Mouse (Mus musculus) MEL (cell line): ENCODE data around the gene Strc. TPM values are rescaled to one million over a fixed set of nuclear protein-coding genes. Genes with fewer than 3 reads are reported as not detected.

Experiments used
- DNase-seq: peaks from one replicate; pipeline ENCODE4 v3.0.0; 2011; ENCODE audit warnings: low read depth, low spot score
- H3K27ac ChIP-seq: 2 replicates; pipeline ENCODE4 v1.5.1; 2012; ENCODE audit warnings: low read depth, mild to moderate bottlenecking, control low read depth, low read length, moderate library complexity; ENCODE audit not compliant: control insufficient read depth
- H3K27me3 ChIP-seq, 2 experiments: fragments of 150-350 bp in 1 of 2; sonication (generic) in 1 of 2; 2 replicates each; pipeline ENCODE4 v1.6.1; 2012; ENCODE audit warnings: low read length in 2 of 2, mild to moderate bottlenecking in 2 of 2, improper control_type of control experiment in 1 of 2, moderate library complexity in 1 of 2; ENCODE audit not compliant: insufficient read depth in 2 of 2, control insufficient read depth in 1 of 2
- H3K36me3 ChIP-seq, 2 experiments: 2 replicates each; pipeline ENCODE4 v1.6.1; 2012 to 2014; ENCODE audit warnings: low read length in 2 of 2, improper control_type of control experiment in 1 of 2, inconsistent platforms in 1 of 2, mild to moderate bottlenecking in 1 of 2; ENCODE audit not compliant: insufficient read depth in 2 of 2, control insufficient read depth in 1 of 2
- H3K4me1 ChIP-seq, 2 experiments: fragments of 150-350 bp in 1 of 2; sonication (generic) in 1 of 2; 2 replicates each; pipeline ENCODE4 v1.6.1; 2012; ENCODE audit warnings: low read length in 2 of 2, improper control_type of control experiment in 1 of 2, mild to moderate bottlenecking in 1 of 2; ENCODE audit not compliant: insufficient read depth in 2 of 2, control insufficient read depth in 1 of 2
- H3K4me3 ChIP-seq, 2 experiments: fragments of 150-350 bp in 1 of 2; sonication (generic) in 1 of 2; 2 replicates each; pipeline ENCODE4 v1.5.1; 2012; ENCODE audit warnings: low read depth in 2 of 2, low read length in 2 of 2, mild to moderate bottlenecking in 2 of 2, moderate library complexity in 2 of 2, control low read depth in 1 of 2, improper control_type of control experiment in 1 of 2; ENCODE audit not compliant: control insufficient read depth in 1 of 2, insufficient read depth in 1 of 2
- H3K79me2 ChIP-seq: 2 replicates; pipeline ENCODE4 v1.6.1; 2012; ENCODE audit warnings: mild to moderate bottlenecking, low read length, moderate library complexity; ENCODE audit not compliant: control insufficient read depth, poor library complexity, insufficient read depth
- H3K9ac ChIP-seq: 2 replicates; pipeline ENCODE4 v1.6.1; 2012; ENCODE audit warnings: low read depth, mild to moderate bottlenecking, control low read depth, low read length, moderate library complexity; ENCODE audit not compliant: control insufficient read depth, poor library complexity, severe bottlenecking
- H3K9me3 ChIP-seq: fragments of 150-350 bp; sonication (generic); replicated peaks from 2 replicates; pipeline ENCODE4 v1.6.1; 2012; ENCODE audit warnings: mild to moderate bottlenecking, low read length, improper control_type of control experiment, moderate library complexity; ENCODE audit not compliant: insufficient read depth
- BHLHE40 ChIP-seq: IDR thresholded peaks from 2 replicates; pipeline ENCODE4 v1.6.1; 2012; ENCODE audit warnings: low read depth, mild to moderate bottlenecking, inconsistent platforms, low read length, improper control_type of control experiment, borderline replicate concordance
- CHD2 ChIP-seq: IDR thresholded peaks from 2 replicates; pipeline ENCODE4 v1.6.1; 2011; ENCODE audit warnings: low read length, improper control_type of control experiment
- CTCF ChIP-seq, 3 experiments: IDR thresholded peaks in 2 of 3; conservative IDR thresholded peaks in 1 of 3; 2 replicates each; pipeline ENCODE4 v1.5.1; 2011 to 2012; ENCODE audit warnings: low read length in 3 of 3, low read depth in 2 of 3, mild to moderate bottlenecking in 2 of 3, improper control_type of control experiment in 1 of 3, inconsistent platforms in 1 of 3, mixed read lengths in 1 of 3, moderate library complexity in 1 of 3; ENCODE audit not compliant: control insufficient read depth in 1 of 3, insufficient read depth in 1 of 3, poor library complexity in 1 of 3, severe bottlenecking in 1 of 3
- E2F4 ChIP-seq: IDR thresholded peaks from 2 replicates; pipeline ENCODE4 v1.6.1; 2011; ENCODE audit warnings: low read depth, low read length, improper control_type of control experiment, borderline replicate concordance
- EP300 ChIP-seq, 2 experiments: IDR thresholded peaks; 2 replicates each; pipeline ENCODE4 v1.6.1; 2011; ENCODE audit warnings: improper control_type of control experiment in 2 of 2, low read length in 2 of 2, low read depth in 1 of 2, mild to moderate bottlenecking in 1 of 2
- ETS1 ChIP-seq: IDR thresholded peaks from 2 replicates; pipeline ENCODE4 v1.6.1; 2012; ENCODE audit warnings: low read depth, mild to moderate bottlenecking, inconsistent platforms, low read length, improper control_type of control experiment, moderate library complexity
- GATA1 ChIP-seq: IDR thresholded peaks from 2 replicates; pipeline ENCODE4 v1.6.1; 2011; ENCODE audit warnings: low read depth, low read length, improper control_type of control experiment
- HCFC1 ChIP-seq: IDR thresholded peaks from 2 replicates; pipeline ENCODE4 v1.6.1; 2012; ENCODE audit warnings: low read depth, mild to moderate bottlenecking, inconsistent platforms, low read length, improper control_type of control experiment, moderate library complexity
- JUND ChIP-seq: IDR thresholded peaks from 2 replicates; pipeline ENCODE4 v1.6.1; 2011; ENCODE audit warnings: low read depth, mild to moderate bottlenecking, improper control_type of control experiment, low read length
- MAFK ChIP-seq: IDR thresholded peaks from 2 replicates; pipeline ENCODE4 v1.6.1; 2011; ENCODE audit warnings: low read depth, mild to moderate bottlenecking, low read length, improper control_type of control experiment, borderline replicate concordance
- MAZ ChIP-seq: IDR thresholded peaks from 2 replicates; pipeline ENCODE4 v1.6.1; 2012; ENCODE audit warnings: low read depth, mild to moderate bottlenecking, inconsistent platforms, low read length, improper control_type of control experiment
- MEF2A ChIP-seq: IDR thresholded peaks from 2 replicates; pipeline ENCODE4 v1.6.1; 2014; ENCODE audit warnings: low read depth, mild to moderate bottlenecking, inconsistent platforms, low read length, improper control_type of control experiment; ENCODE audit not compliant: poor library complexity, insufficient replicate concordance, severe bottlenecking; ENCODE audit errors: extremely low read depth
- MXI1 ChIP-seq: IDR thresholded peaks from 2 replicates; pipeline ENCODE4 v1.6.1; 2011; ENCODE audit warnings: mild to moderate bottlenecking, low read depth, low read length, improper control_type of control experiment
- POLR2A ChIP-seq, 2 experiments: IDR thresholded peaks; 2 replicates each; pipeline ENCODE4 v1.6.1; 2011 to 2012; ENCODE audit warnings: low read length in 2 of 2, mild to moderate bottlenecking in 2 of 2, control low read depth in 1 of 2, improper control_type of control experiment in 1 of 2, low read depth in 1 of 2, moderate library complexity in 1 of 2; ENCODE audit not compliant: control insufficient read depth in 1 of 2, insufficient read depth in 1 of 2, poor library complexity in 1 of 2
- POLR2AphosphoS2 ChIP-seq: IDR thresholded peaks from 2 replicates; pipeline ENCODE4 v1.6.1; 2011; ENCODE audit warnings: low read length, improper control_type of control experiment
- POLR2AphosphoS5 ChIP-seq: IDR thresholded peaks from 2 replicates; pipeline ENCODE4 v1.6.1; 2012; ENCODE audit warnings: low read depth, borderline replicate concordance, mild to moderate bottlenecking, inconsistent platforms, low read length, moderate library complexity, mixed read lengths
- RCOR1 ChIP-seq: IDR thresholded peaks from 2 replicates; pipeline ENCODE4 v1.6.1; 2012; ENCODE audit warnings: low read depth, mild to moderate bottlenecking, inconsistent platforms, low read length, improper control_type of control experiment
- SIN3A ChIP-seq: IDR thresholded peaks from 2 replicates; pipeline ENCODE4 v1.6.1; 2012; ENCODE audit warnings: low read length, improper control_type of control experiment, inconsistent platforms
- SMC3 ChIP-seq: IDR thresholded peaks from 2 replicates; pipeline ENCODE4 v1.6.1; 2011; ENCODE audit warnings: low read depth, low read length, improper control_type of control experiment
- TAL1 ChIP-seq: IDR thresholded peaks from 2 replicates; pipeline ENCODE4 v1.6.1; 2012; ENCODE audit warnings: mild to moderate bottlenecking, inconsistent platforms, low read length, moderate library complexity, mixed read lengths
- USF1 ChIP-seq: IDR thresholded peaks from 2 replicates; pipeline ENCODE4 v1.6.1; 2014; ENCODE audit warnings: low read depth, mild to moderate bottlenecking, inconsistent platforms, low read length, improper control_type of control experiment, moderate library complexity
- ZC3H11A ChIP-seq: IDR thresholded peaks from 2 replicates; pipeline ENCODE4 v1.6.1; 2012; ENCODE audit warnings: low read depth, mild to moderate bottlenecking, inconsistent platforms, low read length, improper control_type of control experiment
- ZMIZ1 ChIP-seq: IDR thresholded peaks from 2 replicates; pipeline ENCODE4 v1.6.1; 2012; ENCODE audit warnings: low read depth, mild to moderate bottlenecking, inconsistent platforms, low read length, improper control_type of control experiment, moderate library complexity
- polyA plus RNA-seq, 2 experiments: library from polyadenylated mRNA; stranded (reverse) in 1 of 2; unstranded in 1 of 2; fragments of >175 nt in 1 of 2; fragments of >200 nt in 1 of 2; gene quantifications; 2 replicates each; pipeline versions ENCODE4 v1.2.1 to v1.2.4; 2012; ENCODE audit warnings: low replicate concordance in 2 of 2, low read depth in 1 of 2; ENCODE audit not compliant: insufficient read length in 2 of 2, insufficient read depth in 1 of 2, missing spikeins in 1 of 2
- total RNA-seq: library from RNA; depleted of rRNA; stranded (reverse); fragments of 300-350 nt; gene quantifications from 2 replicates; pipeline ENCODE4 v1.2.3, GENCODE M21; 2012

Strc gene
- total and polyA plus RNA-seq, 3 experiments: not detected

DNA sequence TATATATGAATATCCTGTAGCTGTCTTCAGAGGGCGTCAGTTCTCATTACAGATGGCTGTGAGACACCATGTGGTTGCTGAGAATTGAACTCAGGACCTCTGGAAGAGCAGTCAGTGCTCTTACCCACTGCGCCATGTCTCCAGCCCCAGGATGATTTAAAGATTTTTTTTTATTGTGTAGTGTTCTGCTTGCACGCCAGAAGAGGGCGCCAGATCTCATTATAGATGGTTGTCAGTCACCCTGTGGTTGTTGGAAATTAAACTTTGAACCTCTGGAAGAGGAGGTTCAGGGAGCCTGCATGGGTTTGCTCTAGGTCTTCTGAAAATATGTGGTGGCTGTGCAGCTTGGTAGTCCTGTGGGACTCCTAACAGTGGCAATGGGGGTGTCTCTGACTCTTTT lies 21.2 kb upstream of the Strc start (continued):
- no peak for TF ChIP-seq POLR2AphosphoS5
- TF ChIP-seq MAFK: no peak
- TF ChIP-seq POLR2AphosphoS2: no peak
- no peak for TF ChIP-seq ZMIZ1
- no peak for TF ChIP-seq USF1
- no peak for TF ChIP-seq MXI1
- peak; percentile 50 to 73 (median 55) for TF ChIP-seq CTCF (IDR thresholded peaks at IDR 0.05 in 2 of 3, conservative IDR thresholded peaks at IDR 0.05 in 1 of 3; ENCODE audit: control insufficient read depth in 1 of 3, insufficient read depth in 1 of 3, low read depth in 2 of 3, low read length in 3 of 3, poor library complexity in 1 of 3, severe bottlenecking in 1 of 3)
- no peak for TF ChIP-seq HCFC1
- TF ChIP-seq CHD2: no peak
- no peak for TF ChIP-seq E2F4
- no peak for TF ChIP-seq GATA1
- no peak for TF ChIP-seq RCOR1
- TF ChIP-seq SIN3A: peak; percentile 34; the same call in 1 of the 2 replicates
- no peak for TF ChIP-seq POLR2A (IDR thresholded peaks at IDR 0.05; ENCODE audit: control insufficient read depth in 1 of 2, insufficient read depth in 1 of 2, low read depth in 1 of 2, low read length in 2 of 2, poor library complexity in 1 of 2)
- TF ChIP-seq BHLHE40: no peak
- no peak for TF ChIP-seq JUND
- TF ChIP-seq EP300 (IDR thresholded peaks at IDR 0.05; ENCODE audit: low read depth in 1 of 2, low read length in 2 of 2): no peak
- TF ChIP-seq MAZ: no peak
- no peak for TF ChIP-seq TAL1
- TF ChIP-seq MEF2A: no peak

DNA sequence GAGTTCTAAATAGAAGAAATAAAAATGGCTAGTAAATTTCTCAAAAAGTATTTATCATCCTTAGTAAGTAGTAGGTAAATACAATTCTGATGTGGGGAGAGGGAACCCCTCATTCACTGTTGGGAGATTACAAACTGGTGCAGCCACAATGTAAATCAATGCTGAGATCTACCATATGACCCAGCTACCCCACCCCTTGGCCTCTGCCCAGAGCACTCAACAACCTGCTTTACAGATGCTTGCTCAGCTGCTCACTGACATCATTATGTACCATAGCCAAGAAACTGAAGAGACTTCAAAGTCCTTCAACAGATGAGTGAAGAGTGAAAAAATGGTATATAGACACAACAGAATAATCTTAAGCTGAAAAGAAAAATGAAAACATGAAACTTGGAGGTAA lies 16.3 kb upstream of the Strc start:
- no peak for DNase-seq
- no peaks in the 10 kb centered on the region for H3K9me3 ChIP-seq
- peak; percentile 70; the same call in 1 of the 2 replicates for TF ChIP-seq ETS1
- TF ChIP-seq MAFK: no peak
- no peak for TF ChIP-seq CHD2
- no peak for TF ChIP-seq ZC3H11A
- no peak for TF ChIP-seq SMC3
- no peak for TF ChIP-seq SIN3A
- no peaks in the 10 kb centered on the region for H3K4me1 ChIP-seq
- H3K4me3 ChIP-seq: no peak overlapping the region
- H3K27ac ChIP-seq: no peak overlapping the region
- H3K36me3 ChIP-seq: no peaks in the 10 kb centered on the region; a peak in 1 of 4 replicates
- no peaks in the 10 kb centered on the region for H3K79me2 ChIP-seq
- no peak overlapping the region for H3K9ac ChIP-seq
- no peaks in the 10 kb centered on the region for H3K27me3 ChIP-seq
